Mouse (Mus musculus): Measurements from ENCODE around the gene 9130008F23Rik. TPM values are rescaled to one million over a fixed set of nuclear protein-coding genes. Genes with fewer than 3 reads are reported as not detected.

9130008F23Rik gene
- polyA plus RNA-seq, 1 experiment from 2014 or later, result 0.16 TPM

- 82% methylated on average over 4 of the region's 4 CpGs for WGBS
- Histone ChIP-seq H3K4me1 (ENCODE audit: control insufficient read depth, insufficient read depth, low read length) (no peaks in the 10 kb centered on the region), H3K36me3 (ENCODE audit: control insufficient read depth, insufficient read depth, low read length) (no peaks in the 10 kb centered on the region), H3K4me3 (replicated peaks; ENCODE audit: low read depth, low read length) (no peak overlapping the region), H3K4me2 (ENCODE audit: low read length) (no peak overlapping the region), H3K9me3 (ENCODE audit: control insufficient read depth, low read length) (no peaks in the 10 kb centered on the region), H3K9ac (replicated peaks; ENCODE audit: low read length) (no peak overlapping the region), H3K27me3 (ENCODE audit: control insufficient read depth, insufficient read depth, low read length) (no peaks in the 10 kb centered on the region), H3K27ac (replicated peaks; ENCODE audit: low read depth, low read length) (no peak overlapping the region)
- no peak for ATAC-seq (ENCODE audit: low FRiP score, low TSS enrichment)
- no peak for DNase-seq
Measured at GRCm38 (mm10) chr17:40887849-40888536, 7.6 kb upstream of the 9130008F23Rik start.

GRCm38 (mm10) chr17:40885155-40885554 lies 4.8 kb upstream of the 9130008F23Rik start:
- no peaks in the 10 kb centered on the region for H3K27me3 ChIP-seq (ENCODE audit: control insufficient read depth, insufficient read depth, low read length)
- no peak overlapping the region for H3K27ac ChIP-seq (replicated peaks; ENCODE audit: low read depth, low read length)
- no peaks in the 10 kb centered on the region for H3K36me3 ChIP-seq (ENCODE audit: control insufficient read depth, insufficient read depth, low read length)
- 87% methylated on average over 4 of the region's 4 CpGs for WGBS
- DNase-seq, result no peak
- H3K4me1 ChIP-seq (ENCODE audit: control insufficient read depth, insufficient read depth, low read length), result no peaks in the 10 kb centered on the region
- H3K4me3 ChIP-seq (replicated peaks; ENCODE audit: low read depth, low read length), result no peak overlapping the region
- no peak overlapping the region for H3K9ac ChIP-seq (replicated peaks; ENCODE audit: low read length)
- no peak overlapping the region for H3K4me2 ChIP-seq (ENCODE audit: low read length)
- ATAC-seq (ENCODE audit: low FRiP score, low TSS enrichment), result no peak
- no peaks in the 10 kb centered on the region for H3K9me3 ChIP-seq (ENCODE audit: control insufficient read depth, low read length)

GRCm38 (mm10) chr17:40882172-40882571 lies 1.8 kb upstream of the 9130008F23Rik start:
- H3K9ac ChIP-seq (replicated peaks; ENCODE audit: low read length), result no peak overlapping the region
- H3K36me3 ChIP-seq (ENCODE audit: control insufficient read depth, insufficient read depth, low read length), result no peaks in the 10 kb centered on the region
- no peak overlapping the region for H3K4me2 ChIP-seq (ENCODE audit: low read length)
- no peak overlapping the region for H3K27ac ChIP-seq (replicated peaks; ENCODE audit: low read depth, low read length)
- H3K4me3 ChIP-seq (replicated peaks; ENCODE audit: low read depth, low read length), result no peak overlapping the region
- ATAC-seq (ENCODE audit: low FRiP score, low TSS enrichment) (no peak), DNase-seq (no peak)
- H3K9me3 ChIP-seq (ENCODE audit: control insufficient read depth, low read length), result no peaks in the 10 kb centered on the region
- H3K27me3 ChIP-seq (ENCODE audit: control insufficient read depth, insufficient read depth, low read length), result no peaks in the 10 kb centered on the region
- no peaks in the 10 kb centered on the region for H3K4me1 ChIP-seq (ENCODE audit: control insufficient read depth, insufficient read depth, low read length)
- 90% methylated on average over 6 of the region's 6 CpGs for WGBS

- DNase-seq (no peak), ATAC-seq (ENCODE audit: low FRiP score, low TSS enrichment) (no peak)
- H3K27me3 ChIP-seq (ENCODE audit: control insufficient read depth, insufficient read depth, low read length), result no peaks in the 10 kb centered on the region
- H3K36me3 ChIP-seq (ENCODE audit: control insufficient read depth, insufficient read depth, low read length), result no peaks in the 10 kb centered on the region
- peak overlapping the region; percentile 86 for H3K4me2 ChIP-seq (ENCODE audit: low read length)
- H3K27ac ChIP-seq (replicated peaks; ENCODE audit: low read depth, low read length), result no peak overlapping the region
- peak overlapping the region; percentile 44 for H3K4me3 ChIP-seq (replicated peaks; ENCODE audit: low read depth, low read length)
- no peak overlapping the region; the same call in 1 of the 2 replicates for H3K9ac ChIP-seq (replicated peaks; ENCODE audit: low read length)
- no peaks in the 10 kb centered on the region for H3K4me1 ChIP-seq (ENCODE audit: control insufficient read depth, insufficient read depth, low read length)
- 16% methylated on average over 6 of the region's 6 CpGs for WGBS
- H3K9me3 ChIP-seq (ENCODE audit: control insufficient read depth, low read length), result no peaks in the 10 kb centered on the region
Measured at GRCm38 (mm10) chr17:40879528-40879923, 833 bp downstream of the 9130008F23Rik start.

GRCm38 (mm10) chr17:40877741-40878140 lies 2.6 kb downstream of the 9130008F23Rik start:
- Histone ChIP-seq H3K27me3 (ENCODE audit: control insufficient read depth, insufficient read depth, low read length) (no peaks in the 10 kb centered on the region), H3K4me3 (replicated peaks; ENCODE audit: low read depth, low read length) (no peak overlapping the region), H3K27ac (replicated peaks; ENCODE audit: low read depth, low read length) (no peak overlapping the region), H3K9ac (replicated peaks; ENCODE audit: low read length) (no peak overlapping the region), H3K4me2 (ENCODE audit: low read length) (no peak overlapping the region), H3K36me3 (ENCODE audit: control insufficient read depth, insufficient read depth, low read length) (no peaks in the 10 kb centered on the region), H3K9me3 (ENCODE audit: control insufficient read depth, low read length) (no peaks in the 10 kb centered on the region), H3K4me1 (ENCODE audit: control insufficient read depth, insufficient read depth, low read length) (no peaks in the 10 kb centered on the region)
- ATAC-seq (ENCODE audit: low FRiP score, low TSS enrichment) (no peak), DNase-seq (no peak)
- WGBS, result 48% methylated on average over 3 of the region's 3 CpGs

GRCm38 (mm10) chr17:40875568-40875967 lies 4.8 kb downstream of the 9130008F23Rik start:
- Histone ChIP-seq H3K4me3 (replicated peaks; ENCODE audit: low read depth, low read length) (no peak overlapping the region), H3K9ac (replicated peaks; ENCODE audit: low read length) (no peak overlapping the region), H3K27me3 (ENCODE audit: control insufficient read depth, insufficient read depth, low read length) (no peaks in the 10 kb centered on the region), H3K27ac (replicated peaks; ENCODE audit: low read depth, low read length) (no peak overlapping the region), H3K4me1 (ENCODE audit: control insufficient read depth, insufficient read depth, low read length) (no peaks in the 10 kb centered on the region), H3K4me2 (ENCODE audit: low read length) (no peak overlapping the region), H3K9me3 (ENCODE audit: control insufficient read depth, low read length) (no peaks in the 10 kb centered on the region), H3K36me3 (ENCODE audit: control insufficient read depth, insufficient read depth, low read length) (no peaks in the 10 kb centered on the region)
- no peak for ATAC-seq (ENCODE audit: low FRiP score, low TSS enrichment)
- 91% methylated on average over 1 of the region's 1 CpGs for WGBS
- no peak for DNase-seq

- H3K9ac ChIP-seq (replicated peaks; ENCODE audit: low read length), result no peak overlapping the region
- no peaks in the 10 kb centered on the region for H3K4me1 ChIP-seq (ENCODE audit: control insufficient read depth, insufficient read depth, low read length)
- ATAC-seq (ENCODE audit: low FRiP score, low TSS enrichment), result no peak
- H3K27ac ChIP-seq (replicated peaks; ENCODE audit: low read depth, low read length), result no peak overlapping the region
- 90% methylated on average over 3 of the region's 3 CpGs for WGBS
- no peak overlapping the region for H3K4me2 ChIP-seq (ENCODE audit: low read length)
- H3K9me3 ChIP-seq (ENCODE audit: control insufficient read depth, low read length), result no peaks in the 10 kb centered on the region
- no peaks in the 10 kb centered on the region for H3K36me3 ChIP-seq (ENCODE audit: control insufficient read depth, insufficient read depth, low read length)
- H3K27me3 ChIP-seq (ENCODE audit: control insufficient read depth, insufficient read depth, low read length), result no peaks in the 10 kb centered on the region
- no peak overlapping the region for H3K4me3 ChIP-seq (replicated peaks; ENCODE audit: low read depth, low read length)
- DNase-seq, result no peak
Measured at GRCm38 (mm10) chr17:40874701-40875100, 5.7 kb downstream of the 9130008F23Rik start.

- Histone ChIP-seq H3K4me1 (ENCODE audit: control insufficient read depth, insufficient read depth, low read length) (no peaks in the 10 kb centered on the region), H3K27ac (replicated peaks; ENCODE audit: low read depth, low read length) (no peak overlapping the region), H3K9me3 (ENCODE audit: control insufficient read depth, low read length) (no peaks in the 10 kb centered on the region), H3K9ac (replicated peaks; ENCODE audit: low read length) (no peak overlapping the region), H3K4me3 (replicated peaks; ENCODE audit: low read depth, low read length) (no peak overlapping the region), H3K27me3 (ENCODE audit: control insufficient read depth, insufficient read depth, low read length) (no peaks in the 10 kb centered on the region), H3K36me3 (ENCODE audit: control insufficient read depth, insufficient read depth, low read length) (no peaks in the 10 kb centered on the region), H3K4me2 (ENCODE audit: low read length) (no peak overlapping the region)
- no peak for ATAC-seq (ENCODE audit: low FRiP score, low TSS enrichment)
- WGBS, result 82% methylated on average over 2 of the region's 2 CpGs
- DNase-seq, result no peak
Measured at GRCm38 (mm10) chr17:40873582-40874011, 6.8 kb downstream of the 9130008F23Rik start.

GRCm38 (mm10) chr17:40872626-40873025 lies 7.7 kb downstream of the 9130008F23Rik start:
- ATAC-seq (ENCODE audit: low FRiP score, low TSS enrichment), result no peak
- WGBS, result 97% methylated on average over 6 of the region's 6 CpGs
- Histone ChIP-seq H3K36me3 (ENCODE audit: control insufficient read depth, insufficient read depth, low read length) (no peaks in the 10 kb centered on the region), H3K27me3 (ENCODE audit: control insufficient read depth, insufficient read depth, low read length) (no peaks in the 10 kb centered on the region), H3K4me1 (ENCODE audit: control insufficient read depth, insufficient read depth, low read length) (no peaks in the 10 kb centered on the region), H3K9ac (replicated peaks; ENCODE audit: low read length) (no peak overlapping the region), H3K4me3 (replicated peaks; ENCODE audit: low read depth, low read length) (no peak overlapping the region), H3K27ac (replicated peaks; ENCODE audit: low read depth, low read length) (no peak overlapping the region), H3K9me3 (ENCODE audit: control insufficient read depth, low read length) (no peaks in the 10 kb centered on the region), H3K4me2 (ENCODE audit: low read length) (no peak overlapping the region)
- DNase-seq, result no peak

Measured in midbrain, embryonic 14.5 days (tissue).